Mouse (Mus musculus) lung, adult 2 months (tissue): Measurements from ENCODE around the gene Mbtps1. TPM values are rescaled to one million over a fixed set of nuclear protein-coding genes. Genes with fewer than 3 reads are reported as not detected.

Source experiments
- DNase-seq: peaks from one replicate; pipeline ENCODE4 v3.0.0; 2022
- H3K4me1 ChIP-seq: fragments of 200-500 bp; 2 replicates; pipeline ENCODE4 v1.6.1; 2011; ENCODE audit warnings: low read length; ENCODE audit not compliant: control insufficient read depth, insufficient read depth
- H3K4me3 ChIP-seq: fragments of 200-500 bp; replicated peaks from 2 replicates; pipeline ENCODE3; 2011; ENCODE audit warnings: low read depth, mild to moderate bottlenecking, control low read depth, low read length; ENCODE audit errors: extremely low read depth
- CTCF ChIP-seq: fragments of 200-500 bp; IDR thresholded peaks from 2 replicates; pipeline ENCODE4 v1.5.1; 2011; ENCODE audit warnings: mild to moderate bottlenecking, low read length, control low read depth; ENCODE audit not compliant: insufficient read depth
- POLR2A ChIP-seq: fragments of 200-500 bp; IDR thresholded peaks from 2 replicates; pipeline ENCODE4 v1.6.1; 2011; ENCODE audit warnings: low read depth, mild to moderate bottlenecking, control low read depth, low read length, borderline replicate concordance; ENCODE audit errors: extremely low read depth
- WGBS: fragments of 180-500 bp; shearing (Covaris S2); methylation state at CpG from one replicate; pipeline ENCODE4 v1.1.7; 2018; 5-methylcytosine and 5-hydroxymethylcytosine counted together
- polyA plus RNA-seq: library from polyadenylated mRNA; depleted of rRNA; stranded (reverse); fragments of >200 nt; gene quantifications from 2 replicates; pipeline ENCODE4 v1.2.3, GENCODE M21; 2012; rRNA removed

Gene Mbtps1
- 76.6 and 87.4 TPM in 2 replicates for polyA plus RNA-seq

DNA sequence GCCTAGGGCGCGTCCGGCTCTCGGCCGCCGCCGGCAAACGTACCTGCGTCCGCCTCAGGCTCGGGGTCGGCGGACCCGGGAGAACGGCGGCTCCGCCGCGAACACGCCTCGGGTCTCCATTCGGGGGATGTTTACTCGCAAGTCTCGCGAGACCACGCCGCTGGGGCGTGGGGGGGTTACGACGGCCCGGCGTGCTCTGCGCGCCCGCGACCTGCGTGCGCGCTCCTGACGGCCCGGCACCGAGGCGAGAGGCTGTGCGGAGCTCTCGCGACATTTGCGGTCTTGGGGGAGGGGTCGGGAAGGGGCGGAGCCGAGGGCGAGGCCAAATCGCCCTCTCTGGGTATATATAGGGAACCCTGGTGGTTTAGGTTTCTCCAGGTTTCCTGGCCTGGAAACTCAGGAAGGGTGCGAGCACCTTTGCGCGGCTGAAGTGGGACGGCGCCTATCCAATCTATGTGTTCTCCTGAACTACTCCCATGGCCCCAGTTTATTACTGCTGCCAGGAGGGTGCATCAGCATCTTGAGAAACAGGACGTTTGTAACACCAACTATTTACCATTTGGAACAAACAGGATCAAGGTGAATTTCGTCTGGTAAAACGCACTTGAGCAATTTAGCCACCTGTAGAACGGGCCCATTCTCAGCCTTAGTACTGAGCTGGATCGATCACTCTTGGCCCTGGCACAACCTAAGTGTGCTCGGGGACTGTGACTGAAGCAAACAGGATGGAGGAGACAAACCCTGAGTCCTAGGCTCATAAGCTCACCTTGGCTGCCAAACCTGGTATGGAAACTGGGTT lies at the start of gene Mbtps1:
Mbtps1 (minus strand) TSS at position 133 of the 799 bp plus-strand sequence.
- TF ChIP-seq CTCF (no peak), POLR2A (peak; percentile 96)
- Histone ChIP-seq H3K4me1 (peaks cover 8% of the 10 kb centered on the region), H3K4me3 (peak within 1 kb of the TSS; percentile 64)
- DNase-seq: peak; percentile 99
- 5% methylated on average over 60 of the region's 63 CpGs for WGBS

DNA sequence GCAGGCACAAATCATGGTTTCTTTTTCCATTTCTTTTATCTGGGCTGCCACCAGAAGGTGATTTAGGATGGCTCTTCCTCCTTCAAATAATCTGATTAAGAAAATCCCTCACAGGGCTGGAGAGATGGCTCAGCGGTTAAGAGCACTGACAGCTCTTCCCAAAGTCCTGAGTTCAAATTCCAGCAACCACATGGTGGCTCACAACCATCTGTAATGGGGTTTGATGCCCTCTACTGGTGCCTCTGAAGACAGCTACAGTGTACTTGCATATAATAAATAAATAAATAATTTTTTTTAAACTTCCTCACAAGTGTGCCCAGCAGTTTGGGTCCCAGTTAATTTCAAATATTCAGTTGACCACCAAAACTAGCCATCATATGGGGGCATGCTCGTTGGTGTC lies 47.7 kb upstream of the Mbtps1 start:
- TF ChIP-seq CTCF: no peak
- no peak for TF ChIP-seq POLR2A
- no peak for DNase-seq
- WGBS: 70% methylated on average over 2 of the region's 2 CpGs

DNA sequence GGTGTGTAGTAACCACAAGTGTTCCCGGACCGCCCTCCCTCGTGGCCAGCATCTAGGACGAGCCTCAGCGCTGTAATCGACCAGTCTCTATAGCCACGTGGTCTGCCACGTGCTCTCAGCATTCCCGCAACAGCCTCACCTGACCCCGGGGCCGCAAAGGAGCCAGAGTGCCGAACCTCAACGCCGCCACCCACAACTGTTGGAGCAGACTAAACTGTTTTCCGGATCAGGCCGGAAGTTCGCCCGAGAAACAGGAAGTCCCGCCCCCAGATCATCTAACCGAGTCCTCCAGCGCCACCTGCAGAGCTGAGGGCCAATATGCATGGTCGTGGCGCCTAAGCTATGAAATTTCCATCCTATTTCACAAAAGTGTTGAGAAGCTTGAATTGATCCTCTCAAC lies 46.5 kb upstream of the Mbtps1 start, which contains the start of gene Taf1c:
Taf1c (minus strand) TSS at position 227 of the 400 bp plus-strand sequence.
- WGBS: 0% methylated on average over 23 of the region's 23 CpGs
- peak; percentile 91 for DNase-seq
- peak; percentile 74; the same call in 1 of the 2 replicates for TF ChIP-seq POLR2A
- peak; percentile 87 for TF ChIP-seq CTCF
- peak within 1 kb of the TSS; percentile 64 for H3K4me3 ChIP-seq
- no peaks in the 10 kb centered on the region for H3K4me1 ChIP-seq

More for the DNA sequence above, 47.7 kb upstream of the Mbtps1 start:
- Histone ChIP-seq H3K4me1 (no peaks in the 10 kb centered on the region), H3K4me3 (no peak overlapping the region)

DNA sequence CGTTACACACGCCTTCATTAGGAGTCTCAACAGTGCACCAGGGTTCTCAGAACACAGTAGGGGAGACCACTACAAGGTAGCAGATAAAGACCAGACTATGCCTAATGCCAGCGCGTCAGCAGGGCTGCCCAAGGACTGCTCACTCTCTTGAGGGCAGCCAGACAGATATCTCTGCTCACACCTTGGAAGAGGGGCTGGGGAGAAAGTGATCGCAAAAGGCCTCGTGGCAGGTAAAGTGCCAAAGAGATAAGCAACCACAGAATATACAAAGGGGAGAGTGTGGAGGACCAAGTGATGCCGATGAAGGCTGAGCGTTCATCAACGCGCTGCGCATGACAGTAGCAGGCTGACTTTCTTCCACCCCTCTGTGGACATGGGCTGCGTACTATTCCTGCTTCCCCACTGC lies 45.9 kb upstream of the Mbtps1 start:
- WGBS: 24% methylated on average over 12 of the region's 12 CpGs

DNA sequence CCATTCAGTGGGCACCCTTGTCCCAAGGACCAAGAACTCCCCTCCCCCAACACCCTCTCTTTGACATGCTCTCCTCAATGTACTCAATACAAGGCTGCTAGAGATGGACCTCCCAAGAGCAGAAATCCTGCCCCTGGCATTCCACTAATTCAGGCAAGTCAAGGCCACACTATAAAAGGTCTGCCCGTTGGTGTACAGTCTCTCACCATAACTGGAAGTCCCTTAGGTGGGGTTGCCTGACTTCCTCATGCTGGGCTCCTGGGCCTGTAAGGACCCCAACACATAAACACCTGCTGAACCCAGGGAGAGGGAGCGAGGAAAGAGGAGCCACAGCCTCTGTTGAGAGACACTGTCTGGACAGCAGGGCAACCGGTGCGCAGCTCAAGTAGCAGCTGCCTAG lies 45.2 kb upstream of the Mbtps1 start:
- H3K4me3 ChIP-seq: no peak overlapping the region
- no peaks in the 10 kb centered on the region for H3K4me1 ChIP-seq
- DNase-seq: no peak
- TF ChIP-seq POLR2A (no peak), CTCF (no peak)
- 87% methylated on average over 4 of the region's 4 CpGs for WGBS

More for the DNA sequence above, 45.9 kb upstream of the Mbtps1 start:
- H3K4me3 ChIP-seq: peak overlapping the region; percentile 56
- H3K4me1 ChIP-seq: no peaks in the 10 kb centered on the region
- DNase-seq: no peak
- TF ChIP-seq POLR2A: no peak
- TF ChIP-seq CTCF: no peak

DNA sequence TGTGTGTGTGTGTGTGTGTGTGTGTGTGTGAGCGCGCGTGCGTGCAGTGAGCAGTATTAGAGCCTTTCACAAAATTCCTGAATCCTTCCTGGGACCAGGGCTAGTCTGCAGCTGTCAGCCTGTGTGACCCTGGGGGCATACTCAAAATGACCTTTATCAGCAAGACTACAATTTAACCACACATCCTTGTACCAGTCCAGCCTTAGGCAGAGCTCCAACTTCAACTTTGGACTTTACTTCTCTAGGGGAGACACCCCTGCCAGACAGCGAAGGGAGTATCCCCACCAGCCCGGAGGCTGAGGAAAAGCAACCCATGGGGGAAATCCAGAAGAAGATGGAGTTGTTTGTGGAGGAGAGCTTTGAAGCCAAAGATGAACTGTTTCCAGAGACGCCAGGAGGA lies 32.9 kb upstream of the Mbtps1 start:
- 91% methylated on average over 7 of the region's 7 CpGs for WGBS
- TF ChIP-seq POLR2A (no peak), CTCF (no peak)
- H3K4me1 ChIP-seq: no peaks in the 10 kb centered on the region
- H3K4me3 ChIP-seq: no peak overlapping the region
- no peak for DNase-seq

DNA sequence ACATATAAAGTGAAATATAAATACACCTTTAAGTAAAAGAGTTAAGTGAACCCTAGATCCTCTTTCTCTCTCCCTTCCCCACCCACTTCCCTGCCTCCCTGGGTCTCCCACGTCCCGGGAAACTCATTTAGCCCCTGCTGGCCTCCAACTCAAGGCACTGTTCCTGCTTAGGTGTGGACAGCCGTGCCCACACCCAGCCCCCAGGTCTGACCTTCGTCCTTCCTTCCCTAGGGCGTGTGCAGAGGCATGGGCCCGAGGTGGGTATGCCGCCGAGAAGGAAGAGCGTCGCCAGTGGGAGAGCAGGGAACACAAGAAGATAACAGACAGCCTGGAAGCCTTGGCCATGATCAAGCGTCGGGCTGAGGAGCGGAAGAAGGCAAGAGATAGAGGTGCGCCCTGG lies 31.8 kb upstream of the Mbtps1 start:
- no peak for TF ChIP-seq POLR2A
- no peak for TF ChIP-seq CTCF
- WGBS: 65% methylated on average over 14 of the region's 14 CpGs
- peaks cover 3% of the 10 kb centered on the region for H3K4me1 ChIP-seq
- H3K4me3 ChIP-seq: no peak overlapping the region
- DNase-seq: no peak

DNA sequence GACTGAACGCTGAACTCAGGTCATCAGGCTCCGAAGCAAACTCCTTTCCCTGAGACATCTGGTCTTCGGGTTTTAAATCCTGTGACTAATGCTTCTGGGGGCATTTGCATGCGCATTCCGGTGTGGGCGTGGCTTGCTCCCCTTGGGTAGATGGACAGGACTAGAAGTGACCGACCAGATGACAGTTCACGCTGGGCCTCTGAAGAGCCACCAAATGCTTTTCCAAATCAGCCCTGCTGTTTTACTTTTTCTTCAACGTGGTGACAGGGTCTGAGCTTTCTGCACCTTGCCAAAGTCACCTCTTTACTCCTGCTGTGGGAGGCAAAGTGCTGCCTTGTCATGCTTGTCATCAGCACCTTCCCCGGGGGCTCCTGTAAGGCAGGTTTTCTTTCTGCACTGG lies 30.3 kb upstream of the Mbtps1 start:
- Histone ChIP-seq H3K4me1 (peaks cover 3% of the 10 kb centered on the region), H3K4me3 (no peak overlapping the region)
- no peak for DNase-seq
- TF ChIP-seq CTCF (no peak), POLR2A (no peak)
- WGBS: 32% methylated on average over 10 of the region's 10 CpGs

DNA sequence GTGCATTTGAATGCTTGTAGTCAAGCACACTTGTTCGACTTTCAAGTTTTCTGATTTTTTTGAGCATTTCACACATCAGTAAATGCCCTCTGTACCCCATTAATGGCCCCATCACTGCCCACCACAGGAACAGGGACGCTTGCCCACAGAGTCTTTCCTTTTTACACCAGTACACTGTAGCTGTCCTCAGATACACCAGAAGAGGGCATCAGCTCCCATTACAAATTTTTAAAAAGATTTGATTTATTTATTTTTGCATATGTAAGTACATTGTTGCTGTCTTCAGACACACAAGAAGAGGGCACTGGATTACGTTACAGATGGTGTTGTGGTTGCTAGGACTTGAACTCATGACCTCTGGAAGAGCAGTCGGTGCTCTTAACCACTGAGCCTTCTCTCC lies 29.8 kb upstream of the Mbtps1 start:
- Histone ChIP-seq H3K4me1 (peaks cover 3% of the 10 kb centered on the region), H3K4me3 (no peak overlapping the region)
- DNase-seq: no peak
- TF ChIP-seq POLR2A (no peak), CTCF (no peak)
- 67% methylated on average over 4 of the region's 4 CpGs for WGBS

DNA sequence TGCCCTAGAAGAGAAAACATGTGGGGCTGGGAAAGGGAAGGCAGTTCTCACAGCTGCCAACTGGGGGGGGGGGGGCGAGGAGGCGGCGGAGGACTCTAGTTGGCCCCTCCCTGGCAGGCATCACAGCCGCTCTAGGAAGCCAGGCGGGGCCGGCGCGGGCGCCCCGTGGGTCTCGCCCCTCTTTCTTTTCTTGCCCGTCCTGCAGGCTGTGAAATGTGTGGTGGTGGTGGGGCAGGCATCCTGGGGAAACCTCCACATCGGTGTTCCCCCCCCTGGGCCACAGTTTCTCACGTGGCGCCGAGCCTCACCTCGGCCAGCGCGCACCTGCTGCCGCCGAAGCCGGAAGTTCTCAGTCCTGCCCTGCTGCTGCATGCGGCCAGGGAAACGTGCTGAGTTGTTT lies 27.4 kb upstream of the Mbtps1 start:
- 7% methylated on average over 24 of the region's 24 CpGs for WGBS
- H3K4me3 ChIP-seq: peak overlapping the region; percentile 55

More for the DNA sequence above, 27.4 kb upstream of the Mbtps1 start:
- TF ChIP-seq CTCF: no peak
- no peak for TF ChIP-seq POLR2A
- peaks cover 3% of the 10 kb centered on the region for H3K4me1 ChIP-seq
- no peak for DNase-seq
